Mouse (Mus musculus): ENCODE results near the gene Usp9y. TPM values are rescaled to one million over a fixed set of nuclear protein-coding genes. Genes with fewer than 3 reads are reported as not detected.

Gene Usp9y
- not detected in 2 replicates for polyA plus RNA-seq (2021; fragmentation: Nextera tagmentation)
- long read RNA-seq, experiment 1 = 0 reads
- long read RNA-seq, experiment 2 = 0 reads

GRCm38 (mm10) chrY:1459682-1460081 is at the start of gene Usp9y:
Gene Usp9y (minus strand): TSS chrY:1459782.

GRCm38 (mm10) chrY:1286171-1286795 is 173.3 kb downstream of the Usp9y start, which contains the start of gene Ddx3y:
Gene Ddx3y (minus strand): TSS chrY:1286629.

Other genes with a start within 250 kb of the Usp9y start
- gene Uty, start 214.0 kb downstream of the Usp9y start, polyA plus RNA-seq (2021; fragmentation: Nextera tagmentation) = not detected in 2 replicates
- 0.04 TPM in 1 of 2 replicates, not detected in the other for gene Ddx3y, start 173.2 kb downstream of the Usp9y start, polyA plus RNA-seq (2021; fragmentation: Nextera tagmentation)

Measured in left cerebral cortex, adult 6 months (tissue).